Mouse (Mus musculus) neural tube, embryonic 10.5 days (tissue): ENCODE results near the gene Plekhb2.

Experiments used
- DNase-seq: peaks from one replicate; pipeline ENCODE4 v3.0.0-alpha.2; 2017; ENCODE audit warnings: low spot score; ENCODE audit errors: extremely low spot score

The Plekhb2 gene

GRCm38 (mm10) chr1:34866815-34867573, 17.2 kb downstream of the Plekhb2 start:
- DNase-seq: peak; percentile 87

- DNase-seq: no peak
Measured at GRCm38 (mm10) chr1:34867574-34867955, 17.8 kb downstream of the Plekhb2 start.

GRCm38 (mm10) chr1:34868391-34868790, 18.6 kb downstream of the Plekhb2 start:
- DNase-seq: no peak

- no peak for DNase-seq
Measured at GRCm38 (mm10) chr1:34869231-34869630, 19.5 kb downstream of the Plekhb2 start.

- DNase-seq: no peak
Measured at GRCm38 (mm10) chr1:34871170-34871569, 21.4 kb downstream of the Plekhb2 start.

- DNase-seq: no peak
Measured at GRCm38 (mm10) chr1:34873551-34873950, 23.8 kb downstream of the Plekhb2 start.

- no peak for DNase-seq
Measured at GRCm38 (mm10) chr1:34879611-34880010, 29.8 kb downstream of the Plekhb2 start.

GRCm38 (mm10) chr1:34883776-34884175, 34.0 kb downstream of the Plekhb2 start:
- DNase-seq: no peak

GRCm38 (mm10) chr1:34891559-34892289, 41.9 kb downstream of the Plekhb2 start:
- peak; percentile 41 for DNase-seq

GRCm38 (mm10) chr1:34892466-34892865, 42.7 kb downstream of the Plekhb2 start:
- DNase-seq: no peak

- no peak for DNase-seq
Measured at GRCm38 (mm10) chr1:34893331-34893730, 43.6 kb downstream of the Plekhb2 start.

GRCm38 (mm10) chr1:34893831-34894230, 44.1 kb downstream of the Plekhb2 start:
- DNase-seq: no peak

GRCm38 (mm10) chr1:34896102-34896501, 46.3 kb downstream of the Plekhb2 start:
- DNase-seq: no peak

GRCm38 (mm10) chr1:34896898-34897297, 47.1 kb downstream of the Plekhb2 start:
- peak; percentile 25 for DNase-seq

GRCm38 (mm10) chr1:34928656-34929055, 78.9 kb downstream of the Plekhb2 start:
- no peak for DNase-seq
